Comparison of ENCODE assay signal across 1 mouse cellular context in genomic region chr5:123978131-123978530, GRCm38 (mm10).
A peak's percentile ranks its signal among the peaks of the same experiment; 100 is the strongest.
TF ChIP-seq lines count a peak whose summit lies in the region.

No protein-coding gene starts in this region.

TF ChIP-seq in CH12.LX, 34 proteins besides CTCF, POLR2A, EP300 and RAD21:
- TF ChIP-seq MXI1 (IDR thresholded peaks at IDR 0.05; ENCODE audit: low read depth, low read length) (0 out of 2 replicates have a peak, but pooled peaks have one; percentile 34), CHD1 (IDR thresholded peaks at IDR 0.05; ENCODE audit: low read depth, low read length) (no peak), SIN3A (IDR thresholded peaks at IDR 0.05; ENCODE audit: low read length) (no peak), ZNF384 (IDR thresholded peaks at IDR 0.05; ENCODE audit: low read depth, low read length) (no peak), GABPA (IDR thresholded peaks at IDR 0.05; ENCODE audit: insufficient replicate concordance, low read depth, low read length) (no peak), MAZ (IDR thresholded peaks at IDR 0.05; ENCODE audit: low read depth, low read length) (no peak), E2F4 (IDR thresholded peaks at IDR 0.05; ENCODE audit: insufficient replicate concordance, low read depth, low read length) (no peak), ZC3H11A (IDR thresholded peaks at IDR 0.05; ENCODE audit: low read depth, low read length) (no peak), MAFK (IDR thresholded peaks at IDR 0.05; ENCODE audit: insufficient replicate concordance, low read length) (no peak), USF2 (conservative IDR thresholded peaks at IDR 0.05; ENCODE audit: low read depth, low read length) (no peak), TCF12 (IDR thresholded peaks at IDR 0.05; ENCODE audit: low read depth, low read length) (no peak), ELF1 (IDR thresholded peaks at IDR 0.05; ENCODE audit: low read depth, low read length) (no peak), IRF4 (IDR thresholded peaks at IDR 0.05; ENCODE audit: low read depth, low read length) (no peak), POLR2AphosphoS2 (IDR thresholded peaks at IDR 0.05; ENCODE audit: low read depth, low read length) (no peak), USF1 (IDR thresholded peaks at IDR 0.05; ENCODE audit: low read depth, low read length) (no peak), BHLHE40 (IDR thresholded peaks at IDR 0.05; ENCODE audit: low read depth, low read length) (0 out of 2 replicates have a peak, but pooled peaks have one; percentile 24), ZKSCAN1 (IDR thresholded peaks at IDR 0.05; ENCODE audit: borderline replicate concordance, low read depth, low read length) (no peak), MAX (IDR thresholded peaks at IDR 0.05; ENCODE audit: low read length) (no peak), ETS1 (conservative IDR thresholded peaks at IDR 0.05; ENCODE audit: low read depth, low read length) (no peak), JUN (IDR thresholded peaks at IDR 0.05; ENCODE audit: insufficient read depth, low read depth, low read length) (no peak), KAT2A (IDR thresholded peaks at IDR 0.05; ENCODE audit: insufficient replicate concordance, low read length) (no peak), HCFC1 (IDR thresholded peaks at IDR 0.05; ENCODE audit: low read depth, low read length) (no peak), PAX5 (IDR thresholded peaks at IDR 0.05; ENCODE audit: low read length) (no peak), UBTF (IDR thresholded peaks at IDR 0.05; ENCODE audit: low read depth, low read length) (peak; percentile 51; the same call in 1 of the 2 replicates), NELFE (IDR thresholded peaks at IDR 0.05; ENCODE audit: low read depth, low read length) (no peak), TBP (conservative IDR thresholded peaks at IDR 0.05; ENCODE audit: low read depth, low read length) (no peak), CHD2 (IDR thresholded peaks at IDR 0.05; ENCODE audit: low read length) (no peak)
